Mouse (Mus musculus) urinary bladder, postnatal 10 days (tissue): ENCODE measurements around the gene Creb5.
"Not testable (repeated sequence)": the region's sequence is repeated elsewhere in the genome, so short reads cannot be mapped to it uniquely, and the experiment has no call there.

Source experiments
- DNase-seq: peaks from one replicate; pipeline ENCODE4 v3.0.0; 2022; ENCODE audit warnings: low spot score

Creb5 gene

GRCm38 (mm10) chr6:53319543-53320325 lies 32.7 kb downstream of the Creb5 start:
- no peak for DNase-seq

- DNase-seq: no peak
These were observed 50.3 kb downstream of the Creb5 start for GRCm38 (mm10) chr6:53337398-53337797.

- DNase-seq: no peak
These were observed 65.4 kb downstream of the Creb5 start for GRCm38 (mm10) chr6:53352311-53352960.

- DNase-seq: no peak
These were observed 69.3 kb downstream of the Creb5 start for GRCm38 (mm10) chr6:53356328-53356727.

- no peak for DNase-seq
These were observed 76.5 kb downstream of the Creb5 start for GRCm38 (mm10) chr6:53363535-53363934.

- DNase-seq: no peak
These were observed 76.9 kb downstream of the Creb5 start for GRCm38 (mm10) chr6:53363981-53364391.

GRCm38 (mm10) chr6:53369147-53369546 lies 82.1 kb downstream of the Creb5 start:
- no peak for DNase-seq

- no peak for DNase-seq
These were observed 82.9 kb downstream of the Creb5 start for GRCm38 (mm10) chr6:53369928-53370327.

GRCm38 (mm10) chr6:53371962-53372361 lies 84.9 kb downstream of the Creb5 start:
- no peak for DNase-seq

- DNase-seq: no peak
These were observed 87.4 kb downstream of the Creb5 start for GRCm38 (mm10) chr6:53374315-53374941.

- no peak for DNase-seq
These were observed 102.2 kb downstream of the Creb5 start for GRCm38 (mm10) chr6:53389277-53389676.

- no peak for DNase-seq
These were observed 103.3 kb downstream of the Creb5 start for GRCm38 (mm10) chr6:53390413-53390812.

GRCm38 (mm10) chr6:53394026-53394425 lies 107.0 kb downstream of the Creb5 start:
- no peak for DNase-seq

GRCm38 (mm10) chr6:53395208-53395607 lies 108.1 kb downstream of the Creb5 start:
- no peak for DNase-seq

GRCm38 (mm10) chr6:53396421-53396820 lies 109.4 kb downstream of the Creb5 start:
- no peak for DNase-seq

- DNase-seq: no peak
These were observed 110.7 kb downstream of the Creb5 start for GRCm38 (mm10) chr6:53397797-53398196.

- DNase-seq: no peak
These were observed 111.4 kb downstream of the Creb5 start for GRCm38 (mm10) chr6:53398297-53399140.

- no peak for DNase-seq
These were observed 114.3 kb downstream of the Creb5 start for GRCm38 (mm10) chr6:53401364-53401763.

GRCm38 (mm10) chr6:53402551-53402950 lies 115.5 kb downstream of the Creb5 start:
- not testable (repeated sequence) for DNase-seq

- no peak for DNase-seq
These were observed 122.1 kb downstream of the Creb5 start for GRCm38 (mm10) chr6:53409183-53409582.

- no peak for DNase-seq
These were observed 134.3 kb downstream of the Creb5 start for GRCm38 (mm10) chr6:53421345-53421744.

GRCm38 (mm10) chr6:53429368-53429767 lies 142.3 kb downstream of the Creb5 start:
- DNase-seq: no peak
